Mouse (Mus musculus) heart, postnatal 0 days (tissue): ENCODE data around the gene Nfkb1. TPM values are rescaled to one million over a fixed set of nuclear protein-coding genes. Genes with fewer than 3 reads are reported as not detected.
A peak's percentile ranks its signal among the peaks of the same experiment; 100 is the strongest.

Source experiments
- ATAC-seq: fragments of 200-750 bp; cut with Nextera tagmentation; 2 replicates; pipeline ENCODE4 v1.8.0; 2017; ENCODE audit warnings: low read depth, moderate number of reproducible peaks, moderate library complexity; ENCODE audit not compliant: insufficient read depth
- DNase-seq: peaks from one replicate; pipeline ENCODE4 v3.0.0-alpha.2; 2016; ENCODE audit warnings: low spot score
- H3K27ac ChIP-seq: fragments of 300-500 bp; sonication (generic); 2 replicates; pipeline ENCODE4 v1.5.1; 2014; ENCODE audit warnings: low read depth, mild to moderate bottlenecking
- H3K27me3 ChIP-seq: fragments of 300-500 bp; sonication (generic); 2 replicates; pipeline ENCODE4 v1.6.1; 2014; ENCODE audit warnings: low read length, mixed read lengths; ENCODE audit not compliant: control insufficient read depth, insufficient read depth
- H3K36me3 ChIP-seq: fragments of 300-500 bp; sonication (generic); replicated peaks from 2 replicates; pipeline ENCODE4 v1.6.1; 2014; ENCODE audit warnings: low read length, mixed read lengths; ENCODE audit not compliant: control insufficient read depth, insufficient read depth
- H3K4me1 ChIP-seq: fragments of 300-500 bp; sonication (generic); 2 replicates; pipeline ENCODE4 v1.6.1; 2014; ENCODE audit warnings: antibody characterized with exemption; ENCODE audit not compliant: control insufficient read depth, insufficient read depth
- H3K4me2 ChIP-seq: fragments of 300-500 bp; sonication (generic); 2 replicates; pipeline ENCODE4 v1.6.1; 2014; ENCODE audit warnings: low read depth, mild to moderate bottlenecking, low read length, moderate library complexity
- H3K4me3 ChIP-seq: fragments of 300-500 bp; sonication (generic); 2 replicates; pipeline ENCODE4 v1.5.1; 2014; ENCODE audit warnings: low read depth, low read length
- H3K9ac ChIP-seq: fragments of 300-500 bp; sonication (generic); replicated peaks from 2 replicates; pipeline ENCODE4 v1.6.1; 2014; ENCODE audit warnings: low read depth, low read length, mixed read lengths
- H3K9me3 ChIP-seq: fragments of 300-500 bp; sonication (generic); replicated peaks from 2 replicates; pipeline ENCODE4 v1.6.1; 2016; ENCODE audit warnings: low read length; ENCODE audit not compliant: control insufficient read depth
- CTCF ChIP-seq: IDR thresholded peaks from 2 replicates; pipeline ENCODE4 v1.5.1; 2016; ENCODE audit warnings: antibody characterized with exemption, control low read depth, low read depth
- EP300 ChIP-seq: IDR thresholded peaks from 2 replicates; pipeline ENCODE4 v1.6.1; 2016; ENCODE audit warnings: antibody characterized with exemption, low read depth
- WGBS: fragments of 180-500 bp; shearing (Covaris S2); extraction: QIAGEN DNeasy Blood & Tissue Kit; methylation state at CpG from one replicate; pipeline ENCODE4 v1.1.7; 2014; 5-methylcytosine and 5-hydroxymethylcytosine counted together
- polyA plus RNA-seq: library from polyadenylated mRNA; unstranded; fragments of >200 nt; fragmentation: Nextera tagmentation; extraction: Ambion mirVana; gene quantifications from 2 replicates; pipeline ENCODE4 v1.2.1, GENCODE M21; 2015
- total RNA-seq: library from RNA; depleted of rRNA; stranded (reverse); fragments of >200 nt; gene quantifications from 2 replicates; pipeline ENCODE4 v1.2.3, GENCODE M21; 2014; ENCODE audit warnings: low replicate concordance

The Nfkb1 gene
- total and polyA plus RNA-seq, 2 experiments from 2014 or later: 12.5 to 61.7 TPM

DNA sequence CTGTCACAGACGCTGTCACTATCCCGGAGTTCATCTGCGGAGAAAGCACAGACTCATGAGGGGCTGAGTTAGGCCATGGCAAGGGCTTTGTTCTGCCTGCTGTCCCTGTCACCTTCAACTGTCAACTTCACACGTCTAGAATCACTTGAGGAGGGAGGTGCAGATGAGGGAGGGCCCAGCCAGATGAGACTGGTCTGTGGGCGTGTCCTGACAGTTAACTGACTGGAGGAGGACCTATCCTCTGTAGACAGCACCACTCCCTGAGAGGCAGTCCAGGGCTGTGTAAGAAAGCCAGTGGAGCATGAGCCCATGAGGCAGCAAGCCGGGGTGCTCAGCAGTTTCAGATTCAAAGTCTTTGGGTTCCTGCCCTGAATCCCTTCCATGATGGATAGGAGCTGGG is 105.9 kb downstream of the Nfkb1 start:
- no peaks in the 10 kb centered on the region for H3K4me1 ChIP-seq
- H3K9ac ChIP-seq: no peak overlapping the region
- DNase-seq: peak; percentile 92
- peak overlapping the region; percentile 37 for H3K4me2 ChIP-seq
- peak overlapping the region; percentile 75 for H3K27ac ChIP-seq
- 39% methylated on average over 6 of the region's 6 CpGs for WGBS
- H3K27me3 ChIP-seq: no peaks in the 10 kb centered on the region
- H3K9me3 ChIP-seq: no peaks in the 10 kb centered on the region
- peak; percentile 96 for ATAC-seq
- peaks cover 65% of the 10 kb centered on the region for H3K36me3 ChIP-seq
- no peak overlapping the region for H3K4me3 ChIP-seq
- TF ChIP-seq EP300 (no peak), CTCF (no peak)

DNA sequence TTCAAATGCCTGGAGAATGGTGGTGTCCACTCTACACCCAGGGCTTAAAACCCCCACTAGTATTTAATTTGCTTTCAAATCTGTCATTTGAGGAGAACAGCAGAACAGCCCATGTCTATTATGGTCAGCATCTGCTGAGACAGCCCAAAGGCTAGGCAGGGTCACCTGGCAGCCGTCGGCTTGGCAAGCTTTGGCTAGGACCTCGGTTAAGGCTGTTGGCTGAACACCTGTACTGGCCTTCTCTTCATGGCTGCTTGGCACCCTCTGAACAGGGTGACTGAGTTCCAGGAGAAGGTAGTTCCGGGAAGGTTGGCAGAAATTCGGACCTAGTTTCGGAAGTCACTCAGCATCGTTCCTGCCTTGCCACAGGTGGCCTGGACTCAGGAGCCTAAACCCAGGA is 109.1 kb downstream of the Nfkb1 start:
- Histone ChIP-seq H3K9ac (no peak overlapping the region), H3K36me3 (peaks cover 33% of the 10 kb centered on the region), H3K27ac (no peak overlapping the region), H3K4me1 (peaks cover 4% of the 10 kb centered on the region; the same call in 1 of the 2 replicates), H3K4me3 (no peak overlapping the region), H3K4me2 (no peak overlapping the region), H3K27me3 (no peaks in the 10 kb centered on the region), H3K9me3 (no peaks in the 10 kb centered on the region)
- TF ChIP-seq CTCF: no peak
- TF ChIP-seq EP300: no peak
- ATAC-seq (no peak), DNase-seq (no peak)
- WGBS: 92% methylated on average over 7 of the region's 7 CpGs

DNA sequence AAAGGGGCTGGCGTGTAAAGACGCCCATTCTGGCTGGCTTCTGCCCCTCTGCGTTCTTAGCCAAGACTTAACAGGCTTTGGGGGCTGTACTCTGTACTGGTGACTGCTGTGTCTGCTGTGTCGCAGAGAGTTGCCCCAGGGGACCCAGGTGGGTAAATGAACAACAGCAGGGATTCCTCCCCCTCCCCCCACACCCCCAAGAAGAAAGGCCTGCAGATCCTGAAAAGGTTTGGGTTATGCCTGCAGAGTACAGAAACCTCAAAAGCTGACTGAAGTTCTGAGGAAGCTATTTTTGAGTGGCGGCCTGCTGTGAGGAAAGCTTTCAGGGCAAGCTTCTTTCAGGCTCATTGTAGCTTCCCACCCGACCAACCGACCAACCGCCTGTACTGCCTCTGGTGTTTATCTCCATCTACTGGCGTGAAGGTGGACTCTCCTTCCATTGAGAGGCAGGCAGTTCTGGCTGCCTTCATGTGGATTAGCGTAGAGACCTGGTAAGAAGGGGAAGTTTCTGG is 109.7 kb downstream of the Nfkb1 start:
- peaks cover 4% of the 10 kb centered on the region; the same call in 1 of the 2 replicates for H3K4me1 ChIP-seq
- no peaks in the 10 kb centered on the region for H3K9me3 ChIP-seq
- H3K4me3 ChIP-seq: no peak overlapping the region
- no peak overlapping the region for H3K9ac ChIP-seq
- H3K4me2 ChIP-seq: no peak overlapping the region
- no peaks in the 10 kb centered on the region for H3K27me3 ChIP-seq
- H3K36me3 ChIP-seq: peaks cover 27% of the 10 kb centered on the region
- DNase-seq (peak; percentile 77), ATAC-seq (no peak; the same call in 1 of the 2 replicates)
- H3K27ac ChIP-seq: no peak overlapping the region
- WGBS: 31% methylated on average over 10 of the region's 10 CpGs
- peak; percentile 88 for TF ChIP-seq CTCF
- no peak for TF ChIP-seq EP300

DNA sequence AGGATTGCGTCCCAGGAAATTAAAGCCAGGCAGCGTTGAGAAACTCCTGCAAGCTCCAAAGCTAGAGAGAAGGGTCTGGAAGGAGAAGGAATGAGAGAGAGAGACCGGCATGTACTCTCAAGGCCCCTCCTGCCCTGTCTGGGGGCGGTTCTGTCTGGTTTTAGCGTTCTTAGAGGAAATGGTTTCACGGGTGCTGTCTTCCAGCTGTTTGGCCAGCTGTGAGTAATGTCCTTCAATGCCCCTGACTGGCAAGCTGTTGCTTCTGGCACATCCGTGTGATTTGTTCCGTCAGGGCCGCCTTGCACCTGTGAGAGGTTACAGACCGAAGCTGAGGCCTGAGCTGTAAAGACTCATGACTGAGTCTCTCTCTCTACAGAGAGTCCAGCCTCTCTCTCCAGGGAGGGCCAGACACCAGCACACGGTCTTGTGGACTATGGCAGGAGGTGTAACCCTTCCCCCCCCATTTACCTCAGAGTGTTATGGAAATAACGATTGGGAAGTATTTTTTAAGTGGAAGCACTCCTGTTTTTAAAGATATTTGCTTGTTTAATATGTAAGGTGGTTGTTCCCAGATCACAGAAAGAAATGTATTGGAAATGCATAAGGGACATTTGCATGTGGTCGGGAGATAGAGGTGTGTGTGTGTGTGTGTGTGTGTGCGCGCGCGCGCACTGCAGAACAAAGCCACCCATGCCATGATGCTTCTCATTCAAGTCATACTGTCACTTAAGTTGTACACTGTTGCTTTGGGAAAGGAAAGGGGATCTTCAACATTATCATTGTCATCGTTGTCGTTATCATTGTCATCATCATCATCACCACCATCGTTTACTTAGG is 110.7 kb downstream of the Nfkb1 start:
- no peak overlapping the region for H3K9ac ChIP-seq
- H3K4me1 ChIP-seq: peaks cover 4% of the 10 kb centered on the region; the same call in 1 of the 2 replicates
- DNase-seq (no peak), ATAC-seq (no peak)
- peaks cover 21% of the 10 kb centered on the region for H3K36me3 ChIP-seq
- no peak overlapping the region for H3K4me2 ChIP-seq
- no peaks in the 10 kb centered on the region for H3K27me3 ChIP-seq
- TF ChIP-seq EP300 (no peak), CTCF (no peak)
- no peak overlapping the region for H3K27ac ChIP-seq
- H3K9me3 ChIP-seq: no peaks in the 10 kb centered on the region
- no peak overlapping the region for H3K4me3 ChIP-seq
- 76% methylated on average over 21 of the region's 21 CpGs for WGBS

DNA sequence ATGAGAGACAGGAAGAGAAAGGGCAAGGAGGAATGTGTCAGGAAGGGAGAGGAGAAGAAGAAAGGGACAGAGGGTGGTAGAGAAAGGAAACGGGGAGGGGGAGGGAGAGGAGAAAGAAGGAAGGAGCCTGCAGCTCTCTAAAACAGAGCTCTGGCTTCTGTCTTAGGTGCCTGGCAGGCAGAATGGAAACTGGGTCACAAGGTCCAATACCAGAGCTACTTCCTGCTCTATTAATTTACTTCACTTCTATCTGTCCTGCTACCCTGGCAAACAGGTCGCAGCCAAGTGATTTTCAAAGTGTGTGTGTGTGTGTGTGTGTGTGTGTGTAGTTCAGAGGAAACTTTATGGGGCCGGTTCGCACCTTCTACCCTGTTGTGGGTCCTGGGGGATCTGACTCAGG is 112.2 kb downstream of the Nfkb1 start:
- no peak overlapping the region for H3K9ac ChIP-seq
- H3K9me3 ChIP-seq: no peaks in the 10 kb centered on the region
- TF ChIP-seq CTCF (no peak), EP300 (no peak)
- no peaks in the 10 kb centered on the region for H3K27me3 ChIP-seq
- peaks cover 11% of the 10 kb centered on the region for H3K36me3 ChIP-seq
- H3K4me2 ChIP-seq: no peak overlapping the region
- no peak overlapping the region for H3K4me3 ChIP-seq
- ATAC-seq: no peak
- H3K4me1 ChIP-seq: peaks cover 11% of the 10 kb centered on the region
- no peak for DNase-seq
- H3K27ac ChIP-seq: no peak overlapping the region
- 45% methylated on average over 4 of the region's 4 CpGs for WGBS
